Comparison of ENCODE assay signal across 9 mouse cellular contexts in genomic region chr11:120826016-120826953, GRCm38 (mm10). TPM values are rescaled to one million over a fixed set of nuclear protein-coding genes. Genes with fewer than 3 reads are reported as not detected.
DNase-seq lines count a peak whose midpoint lies in the region; ATAC-seq lines count a peak whose summit lies in the region.
"Had no signal": no experiment of that assay in that cellular context is flagged by ENCODE, and none has a peak within 500 bp of the region (broad histone marks: within the 10 kb centered on the region; RNA-seq: fewer than 3 reads in every experiment).

No protein-coding gene starts in this region.

- H3K9me3 ChIP-seq in forebrain, embryonic 10.5 days, result no peaks in the 10 kb centered on the region
- no peaks in the 10 kb centered on the region for H3K9me3 ChIP-seq in forebrain, embryonic 16.5 days (ENCODE audit: control insufficient read depth, low read length)
- H3K9me3 ChIP-seq in intestine, embryonic 15.5 days, result no peaks in the 10 kb centered on the region
- H3K9me3 ChIP-seq in neural tube, embryonic 12.5 days, result no peaks in the 10 kb centered on the region
- H3K9me3 ChIP-seq: lung, embryonic 15.5 days had no signal

- WGBS in forebrain, embryonic 10.5 days, result 86% methylated on average over 8 of the region's 8 CpGs
- WGBS in forebrain, embryonic 16.5 days, result 86% methylated on average over 8 of the region's 8 CpGs
- 87% methylated on average over 8 of the region's 8 CpGs for WGBS in intestine, embryonic 15.5 days
- 81% methylated on average over 8 of the region's 8 CpGs for WGBS in neural tube, embryonic 12.5 days

- peaks cover 39% of the 10 kb centered on the region for H3K36me3 ChIP-seq in forebrain, embryonic 10.5 days (replicated peaks)
- no peaks in the 10 kb centered on the region for H3K36me3 ChIP-seq in forebrain, embryonic 16.5 days (ENCODE audit: control insufficient read depth, insufficient read depth)
- H3K36me3 ChIP-seq in intestine, embryonic 15.5 days, result 0 out of 2 replicates have a peak, but pooled peaks cover 5% of the 10 kb centered on the region
- peaks cover 10% of the 10 kb centered on the region for H3K36me3 ChIP-seq in neural tube, embryonic 12.5 days

- peak overlapping the region; percentile 99 for H3K27ac ChIP-seq in forebrain, embryonic 10.5 days
- H3K27ac ChIP-seq in forebrain, embryonic 16.5 days (ENCODE audit: low read length), result no peak overlapping the region; the same call in 1 of the 2 replicates
- peak overlapping the region; percentile 95 for H3K27ac ChIP-seq in intestine, embryonic 15.5 days
- H3K27ac ChIP-seq in neural tube, embryonic 12.5 days, result peak overlapping the region; percentile 98

- no peak for DNase-seq in forebrain, embryonic 10.5 days (ENCODE audit: extremely low spot score, low spot score)
- peak; percentile 4 for DNase-seq in ovary, postnatal 36 days (ENCODE audit: low spot score)
- no peak for DNase-seq in ovary, adult 18-20 months (ENCODE audit: low spot score)
- no peak for DNase-seq in lung, postnatal 10 days
- DNase-seq in layer of hippocampus, adult 9-11 months, result no peak

- peaks cover 62% of the 10 kb centered on the region for H3K4me1 ChIP-seq in forebrain, embryonic 10.5 days
- H3K4me1 ChIP-seq in forebrain, embryonic 16.5 days (replicated peaks; ENCODE audit: control insufficient read depth, insufficient read depth, low read length), result peaks cover 26% of the 10 kb centered on the region
- peaks cover 29% of the 10 kb centered on the region for H3K4me1 ChIP-seq in intestine, embryonic 15.5 days (replicated peaks)
- H3K4me1 ChIP-seq in neural tube, embryonic 12.5 days, result peaks cover 31% of the 10 kb centered on the region

- H3K4me2 ChIP-seq in forebrain, embryonic 16.5 days (ENCODE audit: low read length), result no peak overlapping the region
- no peak overlapping the region for H3K4me2 ChIP-seq in intestine, embryonic 15.5 days (replicated peaks)
- no peak overlapping the region for H3K4me2 ChIP-seq in neural tube, embryonic 12.5 days (replicated peaks)

- H3K27me3 ChIP-seq in forebrain, embryonic 10.5 days (ENCODE audit: poor library complexity, severe bottlenecking), result no peaks in the 10 kb centered on the region
- no peaks in the 10 kb centered on the region for H3K27me3 ChIP-seq in forebrain, embryonic 16.5 days (replicated peaks; ENCODE audit: control insufficient read depth, insufficient read depth, low read length)
- no peaks in the 10 kb centered on the region for H3K27me3 ChIP-seq in intestine, embryonic 15.5 days (replicated peaks)
- H3K27me3 ChIP-seq in neural tube, embryonic 12.5 days (replicated peaks), result no peaks in the 10 kb centered on the region
- H3K27me3 ChIP-seq: lung, embryonic 15.5 days had no signal

- no peak for ATAC-seq in forebrain, embryonic 16.5 days
- ATAC-seq in intestine, embryonic 15.5 days, result no peak
- ATAC-seq in neural tube, embryonic 12.5 days (ENCODE audit: low FRiP score, low read depth), result no peak

- peak overlapping the region; percentile 94; the same call in 1 of the 2 replicates for H3K4me3 ChIP-seq in forebrain, embryonic 10.5 days
- H3K4me3 ChIP-seq in forebrain, embryonic 16.5 days (replicated peaks; ENCODE audit: low read length), result no peak overlapping the region
- no peak overlapping the region for H3K4me3 ChIP-seq in intestine, embryonic 15.5 days (replicated peaks)
- no peak overlapping the region for H3K4me3 ChIP-seq in neural tube, embryonic 12.5 days

- H3K9ac ChIP-seq in forebrain, embryonic 16.5 days (replicated peaks; ENCODE audit: low read depth, low read length), result no peak overlapping the region
- no peak overlapping the region for H3K9ac ChIP-seq in intestine, embryonic 15.5 days
- H3K9ac ChIP-seq in neural tube, embryonic 12.5 days, result no peak overlapping the region

RNA-seq across cellular contexts. Expression of gene Fasn, which starts 1.9 kb away (rescaled TPM):
- polyA plus RNA-seq in forebrain, embryonic 10.5 days (2016; fragmentation: Nextera tagmentation; extraction: Ambion mirVana), result 134 and 144 TPM in 2 replicates
- polyA plus RNA-seq in forebrain, embryonic 16.5 days (2015; fragmentation: Nextera tagmentation; extraction: Ambion mirVana), result 92.0 and 97.4 TPM in 2 replicates
- polyA plus RNA-seq in intestine, embryonic 15.5 days (2015; fragmentation: Nextera tagmentation; extraction: Ambion mirVana), result 48.8 and 54.3 TPM in 2 replicates
- 87.6 and 102 TPM in 2 replicates for polyA plus RNA-seq in neural tube, embryonic 12.5 days (2016; fragmentation: Nextera tagmentation; extraction: Ambion mirVana)

RNA-seq across cellular contexts. Expression of gene Dus1l, which starts 30.1 kb away (rescaled TPM):
- 110 and 111 TPM in 2 replicates for polyA plus RNA-seq in forebrain, embryonic 10.5 days (2016; fragmentation: Nextera tagmentation; extraction: Ambion mirVana)
- 53.4 and 56.9 TPM in 2 replicates for polyA plus RNA-seq in forebrain, embryonic 16.5 days (2015; fragmentation: Nextera tagmentation; extraction: Ambion mirVana)
- polyA plus RNA-seq in intestine, embryonic 15.5 days (2015; fragmentation: Nextera tagmentation; extraction: Ambion mirVana), result 76.5 and 82.1 TPM in 2 replicates
- polyA plus RNA-seq in neural tube, embryonic 12.5 days (2016; fragmentation: Nextera tagmentation; extraction: Ambion mirVana), result 63.5 and 65.5 TPM in 2 replicates

RNA-seq across cellular contexts. Expression of gene Gps1, which starts 42.2 kb away (rescaled TPM):
- polyA plus RNA-seq in forebrain, embryonic 10.5 days (2016; fragmentation: Nextera tagmentation; extraction: Ambion mirVana), result 281 and 283 TPM in 2 replicates
- polyA plus RNA-seq in forebrain, embryonic 16.5 days (2015; fragmentation: Nextera tagmentation; extraction: Ambion mirVana), result 287 and 305 TPM in 2 replicates
- polyA plus RNA-seq in intestine, embryonic 15.5 days (2015; fragmentation: Nextera tagmentation; extraction: Ambion mirVana), result 170 and 184 TPM in 2 replicates
- polyA plus RNA-seq in neural tube, embryonic 12.5 days (2016; fragmentation: Nextera tagmentation; extraction: Ambion mirVana), result 250 and 258 TPM in 2 replicates

RNA-seq across cellular contexts. Expression of gene Rfng, which starts 42.3 kb away (rescaled TPM):
- 39.1 and 43.3 TPM in 2 replicates for polyA plus RNA-seq in forebrain, embryonic 10.5 days (2016; fragmentation: Nextera tagmentation; extraction: Ambion mirVana)
- polyA plus RNA-seq in forebrain, embryonic 16.5 days (2015; fragmentation: Nextera tagmentation; extraction: Ambion mirVana), result 95.2 and 119 TPM in 2 replicates
- 33.1 and 36.5 TPM in 2 replicates for polyA plus RNA-seq in intestine, embryonic 15.5 days (2015; fragmentation: Nextera tagmentation; extraction: Ambion mirVana)
- 77.2 and 81.3 TPM in 2 replicates for polyA plus RNA-seq in neural tube, embryonic 12.5 days (2016; fragmentation: Nextera tagmentation; extraction: Ambion mirVana)
